Mouse (Mus musculus) left cerebral cortex, adult 2 months (tissue): ENCODE measurements around the gene Cela3a. TPM values are rescaled to one million over a fixed set of nuclear protein-coding genes. Genes with fewer than 3 reads are reported as not detected.

Experiments
- DNase-seq, 2 experiments: peaks; one replicate each; pipeline ENCODE4 v3.0.0; 2021 to 2022; ENCODE audit warnings: low spot score in 2 of 2, mixed read lengths in 1 of 2; ENCODE audit errors: extremely low spot score in 1 of 2
- H3K27ac ChIP-seq: fragments of 200-600 bp; 2 replicates; pipeline ENCODE4 v1.8.1; 2022
- H3K4me3 ChIP-seq: fragments of 200-600 bp; 2 replicates; pipeline ENCODE4 v1.8.1; 2022
- CTCF ChIP-seq: fragments of 200-600 bp; IDR thresholded peaks from 2 replicates; pipeline ENCODE4 v1.8.1; 2022; ENCODE audit warnings: antibody characterized with exemption, mild to moderate bottlenecking, moderate library complexity
- intact Hi-C: fragments of 180-260 bp; cut with DNase I; formaldehyde crosslinking; loops from one replicate; pipeline ENCODE4 v1.15.1; 2025
- total RNA-seq, 2 experiments: library from RNA; stranded (reverse); gene quantifications; 2 replicates each; pipeline ENCODE4 v1.2.3; 2021

Cela3a gene
- total RNA-seq, 2 experiments from 2014 or later, result not detected

- TF ChIP-seq CTCF, result no peak
- H3K4me3 ChIP-seq, result no peak overlapping the region
- intact Hi-C loops, result no loop called here
- DNase-seq, result no peak
- H3K27ac ChIP-seq, result no peak overlapping the region
These were observed 30.5 kb downstream of the Cela3a start for GRCm38 (mm10) chr4:137379085-137379484.

- intact Hi-C loops, result no loop called here
- TF ChIP-seq CTCF, result no peak
- H3K27ac ChIP-seq, result no peak overlapping the region
These were observed 31.9 kb downstream of the Cela3a start for GRCm38 (mm10) chr4:137377526-137378304.

GRCm38 (mm10) chr4:137376778-137377177 is 32.8 kb downstream of the Cela3a start:
- no peak overlapping the region for H3K4me3 ChIP-seq
- DNase-seq, result no peak
- no peak overlapping the region for H3K27ac ChIP-seq
- intact Hi-C loops, result no loop called here
- TF ChIP-seq CTCF, result no peak

More at GRCm38 (mm10) chr4:137377526-137378304, 31.9 kb downstream of the Cela3a start:
- no peak overlapping the region for H3K4me3 ChIP-seq
- no peak for DNase-seq

GRCm38 (mm10) chr4:137375314-137376278 is 34.0 kb downstream of the Cela3a start:
- intact Hi-C loops, result no loop called here
- DNase-seq, result no peak
- Histone ChIP-seq H3K27ac (no peak overlapping the region), H3K4me3 (no peak overlapping the region)
- TF ChIP-seq CTCF, result no peak

- TF ChIP-seq CTCF, result no peak
- intact Hi-C loops, result no loop called here
- Histone ChIP-seq H3K4me3 (no peak overlapping the region), H3K27ac (no peak overlapping the region; the same call in 1 of the 2 replicates)
- DNase-seq, result no peak
These were observed 35.9 kb downstream of the Cela3a start for GRCm38 (mm10) chr4:137373711-137374110.

- H3K27ac ChIP-seq, result no peak overlapping the region
- no peak for TF ChIP-seq CTCF
- DNase-seq, result no peak
- intact Hi-C loops, result no loop called here
- H3K4me3 ChIP-seq, result no peak overlapping the region
These were observed 37.7 kb downstream of the Cela3a start for GRCm38 (mm10) chr4:137371596-137372523.

GRCm38 (mm10) chr4:137369954-137370750 is 39.4 kb downstream of the Cela3a start:
- intact Hi-C loops, result no loop called here
- DNase-seq, result no peak
- H3K27ac ChIP-seq, result peak overlapping the region; percentile 24
- peak overlapping the region; percentile 28 for H3K4me3 ChIP-seq
- TF ChIP-seq CTCF, result no peak

GRCm38 (mm10) chr4:137368198-137368597 is 41.4 kb downstream of the Cela3a start:
- peak overlapping the region; percentile 25; the same call in 1 of the 2 replicates for H3K27ac ChIP-seq
- DNase-seq, result no peak
- intact Hi-C loops, result no loop called here
- no peak overlapping the region for H3K4me3 ChIP-seq
- TF ChIP-seq CTCF, result no peak

GRCm38 (mm10) chr4:137367275-137368088 is 42.1 kb downstream of the Cela3a start:
- no peak for TF ChIP-seq CTCF
- intact Hi-C loops, result no loop called here
- Histone ChIP-seq H3K4me3 (no peak overlapping the region), H3K27ac (peak overlapping the region; percentile 45; the same call in 1 of the 2 replicates)
- no peak for DNase-seq

GRCm38 (mm10) chr4:137366097-137366496 is 43.5 kb downstream of the Cela3a start:
- no peak for DNase-seq
- intact Hi-C loops, result no loop called here
- Histone ChIP-seq H3K4me3 (no peak overlapping the region), H3K27ac (no peak overlapping the region)
- no peak for TF ChIP-seq CTCF
